Mouse (Mus musculus): ENCODE data around the gene Pde6c. TPM values are rescaled to one million over a fixed set of nuclear protein-coding genes. Genes with fewer than 3 reads are reported as not detected.

The Pde6c gene
- polyA plus RNA-seq, 1 experiment from 2014 or later, result not detected

- 91% methylated on average over 7 of the region's 7 CpGs for WGBS
- Histone ChIP-seq H3K9me3 (no peaks in the 10 kb centered on the region; the same call in 1 of the 2 replicates), H3K27me3 (replicated peaks) (no peaks in the 10 kb centered on the region), H3K4me1 (no peaks in the 10 kb centered on the region), H3K4me3 (no peak overlapping the region), H3K36me3 (no peaks in the 10 kb centered on the region), H3K9ac (no peak overlapping the region), H3K4me2 (replicated peaks) (no peak overlapping the region), H3K27ac (no peak overlapping the region)
- ATAC-seq (ENCODE audit: low FRiP score, low read depth), result no peak
Observed at GRCm38 (mm10) chr19:38114834-38115491, 17.6 kb upstream of the Pde6c start.

- ATAC-seq (ENCODE audit: low FRiP score, low read depth), result no peak
- Histone ChIP-seq H3K27me3 (replicated peaks) (peaks cover 21% of the 10 kb centered on the region), H3K9me3 (no peaks in the 10 kb centered on the region; the same call in 1 of the 2 replicates), H3K4me2 (replicated peaks) (no peak overlapping the region), H3K27ac (no peak overlapping the region), H3K4me3 (no peak overlapping the region), H3K4me1 (peaks cover 5% of the 10 kb centered on the region; the same call in 1 of the 2 replicates), H3K9ac (no peak overlapping the region), H3K36me3 (no peaks in the 10 kb centered on the region)
- 85% methylated on average over 5 of the region's 5 CpGs for WGBS
Observed at GRCm38 (mm10) chr19:38120123-38120760, 12.3 kb upstream of the Pde6c start.

- Histone ChIP-seq H3K9me3 (no peaks in the 10 kb centered on the region; the same call in 1 of the 2 replicates), H3K4me2 (replicated peaks) (peak overlapping the region; percentile 96), H3K4me3 (peak overlapping the region; percentile 59), H3K9ac (no peak overlapping the region), H3K27me3 (replicated peaks) (peaks cover 21% of the 10 kb centered on the region), H3K36me3 (no peaks in the 10 kb centered on the region), H3K27ac (no peak overlapping the region), H3K4me1 (peaks cover 5% of the 10 kb centered on the region; the same call in 1 of the 2 replicates)
- WGBS, result 30% methylated on average over 9 of the region's 9 CpGs
- ATAC-seq (ENCODE audit: low FRiP score, low read depth), result no peak
Observed at GRCm38 (mm10) chr19:38123921-38124320, 8.7 kb upstream of the Pde6c start.

- H3K4me3 ChIP-seq, result peak overlapping the region; percentile 59
- no peaks in the 10 kb centered on the region for H3K36me3 ChIP-seq
- H3K4me1 ChIP-seq, result peaks cover 5% of the 10 kb centered on the region; the same call in 1 of the 2 replicates
- peak overlapping the region; percentile 61 for H3K9ac ChIP-seq
- no peaks in the 10 kb centered on the region; the same call in 1 of the 2 replicates for H3K9me3 ChIP-seq
- peak overlapping the region; percentile 96 for H3K4me2 ChIP-seq (replicated peaks)
- no peak overlapping the region for H3K27ac ChIP-seq
- WGBS, result 1% methylated on average over 68 of the region's 77 CpGs
- peak; percentile 76 for ATAC-seq (ENCODE audit: low FRiP score, low read depth)
- peaks cover 21% of the 10 kb centered on the region for H3K27me3 ChIP-seq (replicated peaks)
Observed at GRCm38 (mm10) chr19:38124401-38125218, 8.0 kb upstream of the Pde6c start.

GRCm38 (mm10) chr19:38125219-38125610 lies 7.4 kb upstream of the Pde6c start, which contains the start of gene Rbp4:
TSS of gene Rbp4 (minus strand) at chr19:38125281.
- Histone ChIP-seq H3K4me1 (peaks cover 5% of the 10 kb centered on the region; the same call in 1 of the 2 replicates), H3K9me3 (no peaks in the 10 kb centered on the region; the same call in 1 of the 2 replicates), H3K9ac (peak within 1 kb of the TSS; percentile 61), H3K36me3 (no peaks in the 10 kb centered on the region), H3K27ac (no peak within 1 kb of the TSS), H3K4me2 (replicated peaks) (peak within 1 kb of the TSS; percentile 96), H3K27me3 (replicated peaks) (peaks cover 21% of the 10 kb centered on the region), H3K4me3 (peak within 1 kb of the TSS; percentile 59)
- no peak for ATAC-seq (ENCODE audit: low FRiP score, low read depth)
- 74% methylated on average over 6 of the region's 6 CpGs for WGBS

GRCm38 (mm10) chr19:38126656-38127055 lies 5.9 kb upstream of the Pde6c start:
- Histone ChIP-seq H3K9me3 (no peaks in the 10 kb centered on the region), H3K27me3 (replicated peaks) (peaks cover 21% of the 10 kb centered on the region), H3K4me3 (no peak overlapping the region), H3K4me1 (peaks cover 5% of the 10 kb centered on the region; the same call in 1 of the 2 replicates), H3K36me3 (no peaks in the 10 kb centered on the region), H3K9ac (no peak overlapping the region), H3K4me2 (replicated peaks) (no peak overlapping the region), H3K27ac (no peak overlapping the region)
- WGBS, result 73% methylated on average over 8 of the region's 8 CpGs
- ATAC-seq (ENCODE audit: low FRiP score, low read depth), result no peak

- no peaks in the 10 kb centered on the region for H3K4me1 ChIP-seq
- no peak overlapping the region for H3K4me2 ChIP-seq (replicated peaks)
- H3K9me3 ChIP-seq, result no peaks in the 10 kb centered on the region
- no peak overlapping the region for H3K9ac ChIP-seq
- no peak for ATAC-seq (ENCODE audit: low FRiP score, low read depth)
- WGBS, result 85% methylated on average over 11 of the region's 11 CpGs
- no peaks in the 10 kb centered on the region for H3K36me3 ChIP-seq
- no peak overlapping the region for H3K27ac ChIP-seq
- H3K4me3 ChIP-seq, result no peak overlapping the region
- no peaks in the 10 kb centered on the region for H3K27me3 ChIP-seq (replicated peaks)
Observed at GRCm38 (mm10) chr19:38133986-38134385, 1.4 kb downstream of the Pde6c start.

GRCm38 (mm10) chr19:38134806-38135205 lies 2.2 kb downstream of the Pde6c start:
- H3K9ac ChIP-seq, result no peak overlapping the region
- H3K4me1 ChIP-seq, result no peaks in the 10 kb centered on the region
- H3K27me3 ChIP-seq (replicated peaks), result no peaks in the 10 kb centered on the region
- ATAC-seq (ENCODE audit: low FRiP score, low read depth), result no peak
- 92% methylated on average over 6 of the region's 6 CpGs for WGBS
- no peak overlapping the region for H3K4me2 ChIP-seq (replicated peaks)
- no peak overlapping the region for H3K4me3 ChIP-seq
- no peaks in the 10 kb centered on the region for H3K9me3 ChIP-seq
- no peaks in the 10 kb centered on the region for H3K36me3 ChIP-seq
- no peak overlapping the region for H3K27ac ChIP-seq

GRCm38 (mm10) chr19:38143540-38144271 lies 11.1 kb downstream of the Pde6c start:
- H3K4me1 ChIP-seq, result no peaks in the 10 kb centered on the region
- H3K27ac ChIP-seq, result no peak overlapping the region
- ATAC-seq (ENCODE audit: low FRiP score, low read depth), result no peak
- H3K4me2 ChIP-seq (replicated peaks), result no peak overlapping the region
- WGBS, result 75% methylated on average over 4 of the region's 4 CpGs
- no peak overlapping the region for H3K9ac ChIP-seq
- no peaks in the 10 kb centered on the region for H3K27me3 ChIP-seq (replicated peaks)
- no peaks in the 10 kb centered on the region for H3K9me3 ChIP-seq
- no peaks in the 10 kb centered on the region for H3K36me3 ChIP-seq
- no peak overlapping the region for H3K4me3 ChIP-seq

- Histone ChIP-seq H3K27me3 (replicated peaks) (no peaks in the 10 kb centered on the region), H3K9ac (no peak overlapping the region), H3K4me2 (replicated peaks) (no peak overlapping the region), H3K4me1 (no peaks in the 10 kb centered on the region), H3K4me3 (no peak overlapping the region), H3K27ac (no peak overlapping the region), H3K9me3 (no peaks in the 10 kb centered on the region), H3K36me3 (no peaks in the 10 kb centered on the region)
- ATAC-seq (ENCODE audit: low FRiP score, low read depth), result no peak
- 100% methylated on average over 1 of the region's 1 CpGs for WGBS
Observed at GRCm38 (mm10) chr19:38156243-38156642, 23.7 kb downstream of the Pde6c start.

- WGBS, result 95% methylated on average over 21 of the region's 21 CpGs
- no peaks in the 10 kb centered on the region for H3K9me3 ChIP-seq
Observed at GRCm38 (mm10) chr19:38161648-38162354, 29.2 kb downstream of the Pde6c start.

More at GRCm38 (mm10) chr19:38161648-38162354, 29.2 kb downstream of the Pde6c start:
- H3K27me3 ChIP-seq (replicated peaks), result no peaks in the 10 kb centered on the region
- no peak overlapping the region for H3K27ac ChIP-seq
- H3K4me1 ChIP-seq, result no peaks in the 10 kb centered on the region
- no peak overlapping the region for H3K4me2 ChIP-seq (replicated peaks)
- H3K4me3 ChIP-seq, result no peak overlapping the region
- no peak for ATAC-seq (ENCODE audit: low FRiP score, low read depth)
- no peak overlapping the region for H3K9ac ChIP-seq
- H3K36me3 ChIP-seq, result no peaks in the 10 kb centered on the region

All from neural tube, embryonic 12.5 days (tissue).